Mouse (Mus musculus) heart, embryonic 14.5 days (tissue): ENCODE results near the gene Nphs2. TPM values are rescaled to one million over a fixed set of nuclear protein-coding genes. Genes with fewer than 3 reads are reported as not detected.
"Not testable (repeated sequence)": the region's sequence is repeated elsewhere in the genome, so short reads cannot be mapped to it uniquely, and the experiment has no call there.

Source experiments
- ATAC-seq: fragments of 200-750 bp; cut with Nextera tagmentation; 2 replicates; pipeline ENCODE4 v1.8.0; 2017; ENCODE audit warnings: low read depth, moderate TSS enrichment; ENCODE audit not compliant: insufficient number of reproducible peaks, insufficient read depth, low FRiP score
- H3K27ac ChIP-seq, 2 experiments: fragments of 200-500 bp in 1 of 2; fragments of 300-500 bp in 1 of 2; sonication (generic) in 1 of 2; replicated peaks in 1 of 2; 2 replicates each; pipeline ENCODE4 v1.5.1; 2012 to 2014; ENCODE audit warnings: low read depth in 2 of 2, low read length in 2 of 2, control low read depth in 1 of 2, mild to moderate bottlenecking in 1 of 2, mixed read lengths in 1 of 2; ENCODE audit not compliant: control insufficient read depth in 1 of 2, insufficient read depth in 1 of 2
- H3K27me3 ChIP-seq: fragments of 300-500 bp; sonication (generic); 2 replicates; pipeline ENCODE4 v1.6.1; 2014; ENCODE audit warnings: mild to moderate bottlenecking, low read length, control low read depth; ENCODE audit not compliant: control insufficient read depth, insufficient read depth
- H3K36me3 ChIP-seq: fragments of 300-500 bp; sonication (generic); 2 replicates; pipeline ENCODE4 v1.6.1; 2014; ENCODE audit warnings: mild to moderate bottlenecking, control low read depth, low read length, mixed read lengths; ENCODE audit not compliant: control insufficient read depth, insufficient read depth
- H3K4me1 ChIP-seq, 2 experiments: fragments of 200-500 bp in 1 of 2; fragments of 300-500 bp in 1 of 2; sonication (generic) in 1 of 2; 2 replicates each; pipeline ENCODE4 v1.6.1; 2012 to 2014; ENCODE audit warnings: low read length in 2 of 2, control low read depth in 1 of 2, mixed read lengths in 1 of 2; ENCODE audit not compliant: control insufficient read depth in 2 of 2, insufficient read depth in 2 of 2
- H3K4me2 ChIP-seq: fragments of 300-500 bp; sonication (generic); 2 replicates; pipeline ENCODE4 v1.6.1; 2014; ENCODE audit warnings: mild to moderate bottlenecking, low read length
- H3K4me3 ChIP-seq, 2 experiments: fragments of 200-500 bp in 1 of 2; fragments of 300-500 bp in 1 of 2; sonication (generic) in 1 of 2; 2 replicates each; pipeline ENCODE4 v1.5.1; 2012 to 2014; ENCODE audit warnings: low read length in 2 of 2, mild to moderate bottlenecking in 2 of 2, control low read depth in 1 of 2, low read depth in 1 of 2, moderate library complexity in 1 of 2; ENCODE audit not compliant: control insufficient read depth in 1 of 2, insufficient read depth in 1 of 2
- H3K9ac ChIP-seq: fragments of 300-500 bp; sonication (generic); 2 replicates; pipeline ENCODE4 v1.6.1; 2014; ENCODE audit warnings: mild to moderate bottlenecking, low read length
- H3K9me3 ChIP-seq: fragments of 300-500 bp; sonication (generic); 2 replicates; pipeline ENCODE4 v1.6.1; 2016; ENCODE audit warnings: low read length, control low read depth; ENCODE audit not compliant: control insufficient read depth
- WGBS: fragments of 180-500 bp; shearing (Covaris S2); extraction: QIAGEN DNeasy Blood & Tissue Kit; methylation state at CpG from one replicate; pipeline ENCODE4 v1.1.7; 2014; 5-methylcytosine and 5-hydroxymethylcytosine counted together
- polyA plus RNA-seq: library from polyadenylated mRNA; unstranded; fragments of >200 nt; fragmentation: Nextera tagmentation; extraction: Ambion mirVana; gene quantifications from 2 replicates; pipeline ENCODE4 v1.2.1, GENCODE M21; 2014

Gene Nphs2
- polyA plus RNA-seq: not detected in 2 replicates

DNA sequence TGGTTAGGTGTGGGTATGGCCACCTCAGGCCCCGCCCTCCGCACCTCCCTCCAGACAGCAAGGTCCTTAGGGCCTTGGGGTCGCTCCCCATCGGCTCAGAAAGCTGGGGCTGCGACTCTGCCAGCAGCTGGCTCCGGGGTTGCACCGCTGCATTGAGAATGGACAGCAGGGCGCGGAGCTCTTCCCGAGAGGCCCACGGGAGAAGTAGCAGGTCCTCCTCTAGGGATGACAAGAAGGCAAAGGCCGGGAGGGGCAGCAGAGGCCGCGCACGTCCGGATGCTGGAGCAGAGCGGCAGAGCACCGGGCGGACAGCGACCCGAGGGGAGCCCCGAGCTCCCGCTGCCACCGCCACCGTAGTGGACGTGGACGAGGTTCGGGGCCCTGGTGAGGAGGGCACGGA lies at the start of gene Nphs2:
Nphs2 (plus strand) TSS at position 98 of the 400 bp plus-strand sequence.
- H3K27me3 ChIP-seq: peaks cover 44% of the 10 kb centered on the region
- peak within 1 kb of the TSS; percentile 65 for H3K4me2 ChIP-seq
- peak within 1 kb of the TSS; percentile 23 for H3K9ac ChIP-seq
- H3K9me3 ChIP-seq: no peaks in the 10 kb centered on the region
- no peak within 1 kb of the TSS for H3K27ac ChIP-seq
- no peak for ATAC-seq
- H3K4me3 ChIP-seq: peak within 1 kb of the TSS; percentile 7 to 32; a peak in 3 of 4 replicates
- no peaks in the 10 kb centered on the region for H3K36me3 ChIP-seq
- peaks cover 0 to 4% of the 10 kb centered on the region in 2 experiments; a peak in 2 of 4 replicates for H3K4me1 ChIP-seq
- 6% methylated on average over 29 of the region's 29 CpGs for WGBS

DNA sequence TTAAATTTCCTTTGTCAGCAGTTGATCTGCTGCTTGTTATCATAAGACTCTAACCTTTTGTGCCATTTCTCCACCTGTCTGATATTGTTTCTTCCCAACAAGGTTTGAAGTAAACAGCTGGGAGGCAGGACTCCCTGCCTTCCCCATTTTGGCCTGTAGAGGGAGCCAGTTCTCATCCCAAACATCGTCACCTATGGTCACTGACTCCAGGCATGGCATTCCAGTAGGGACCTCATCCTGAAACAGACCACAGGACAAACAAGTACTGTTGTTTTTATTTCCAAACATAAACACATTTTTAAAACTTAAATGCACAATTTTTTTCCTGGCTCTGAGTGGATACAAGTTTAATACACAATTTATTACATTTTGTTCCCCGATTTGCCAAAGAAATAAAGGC lies 47.2 kb upstream of the Nphs2 start:
- Histone ChIP-seq H3K27ac (no peak overlapping the region), H3K4me2 (no peak overlapping the region), H3K9me3 (no peaks in the 10 kb centered on the region), H3K27me3 (no peaks in the 10 kb centered on the region), H3K4me1 (no peaks in the 10 kb centered on the region), H3K36me3 (no peaks in the 10 kb centered on the region), H3K4me3 (no peak overlapping the region), H3K9ac (no peak overlapping the region)
- ATAC-seq: no peak
- WGBS: 44% methylated on average over 2 of the region's 2 CpGs

DNA sequence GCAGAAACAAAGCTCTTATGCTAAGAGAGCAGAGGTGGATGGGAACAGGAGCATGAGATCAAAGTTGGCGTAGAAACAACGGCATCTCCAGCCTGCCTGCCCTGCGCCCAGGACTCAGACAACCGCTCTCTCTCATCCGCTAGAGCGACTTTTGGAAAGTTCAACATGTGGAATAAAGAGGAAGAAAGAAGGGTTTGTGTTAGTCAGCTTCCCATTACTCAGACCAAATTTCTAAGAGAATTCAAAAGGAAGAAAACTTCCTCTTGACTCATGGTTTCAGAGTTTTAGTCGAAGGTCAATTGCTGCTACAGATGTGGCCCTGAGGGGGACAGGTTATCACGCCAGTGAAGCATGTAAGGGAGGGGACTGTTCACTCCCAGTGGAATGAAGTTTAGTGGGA lies 46.6 kb upstream of the Nphs2 start:
- H3K9ac ChIP-seq: no peak overlapping the region
- no peak overlapping the region for H3K27ac ChIP-seq
- 84% methylated on average over 8 of the region's 8 CpGs for WGBS
- no peak overlapping the region for H3K4me2 ChIP-seq
- H3K36me3 ChIP-seq: no peaks in the 10 kb centered on the region
- H3K9me3 ChIP-seq: no peaks in the 10 kb centered on the region
- no peaks in the 10 kb centered on the region for H3K4me1 ChIP-seq
- ATAC-seq: no peak
- no peaks in the 10 kb centered on the region for H3K27me3 ChIP-seq
- H3K4me3 ChIP-seq: no peak overlapping the region

DNA sequence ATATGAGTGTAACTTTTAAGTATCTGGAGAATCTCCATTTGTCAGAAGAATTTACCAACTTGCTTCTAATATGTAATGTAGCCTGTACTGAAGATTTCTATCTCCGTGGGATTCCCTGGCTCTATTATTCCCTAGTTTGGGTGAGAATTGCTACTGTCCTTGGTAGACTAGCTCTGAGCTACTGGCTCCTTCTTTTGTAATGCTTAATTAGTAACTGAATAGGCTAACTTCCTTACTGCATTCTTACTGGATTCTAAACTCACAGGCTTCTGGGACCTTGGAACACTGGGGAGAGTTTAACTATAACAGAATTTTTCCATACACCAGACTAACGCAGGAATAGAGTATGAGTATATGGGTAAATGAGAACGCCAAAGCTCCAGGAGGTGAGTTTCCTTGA lies 42.0 kb upstream of the Nphs2 start:
- not testable (repeated sequence) for H3K9me3 ChIP-seq, H3K9ac ChIP-seq, H3K27me3 ChIP-seq, H3K4me1 ChIP-seq, H3K4me3 ChIP-seq, H3K4me2 ChIP-seq, ATAC-seq, H3K36me3 ChIP-seq, H3K27ac ChIP-seq
- WGBS: 45% methylated on average over 3 of the region's 3 CpGs

DNA sequence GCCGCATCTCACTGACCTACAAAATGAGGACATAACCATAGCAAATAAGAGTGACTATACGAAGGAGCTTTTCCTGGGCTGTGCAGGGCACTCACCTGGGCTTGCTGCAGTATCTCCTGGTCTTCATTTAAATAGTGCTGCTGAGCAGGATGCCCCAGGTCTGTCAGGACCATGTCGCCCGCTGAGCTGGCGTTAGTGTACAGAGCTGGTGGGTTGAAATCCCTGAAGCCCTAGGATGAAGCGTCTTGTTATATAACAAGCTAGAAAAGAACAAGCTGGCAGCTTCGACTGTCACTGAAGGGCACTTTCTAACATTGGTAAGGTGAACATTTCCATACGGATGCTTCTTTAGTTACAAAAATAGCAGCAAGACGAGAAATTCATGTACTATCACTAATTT lies 40.1 kb upstream of the Nphs2 start:
- no peak for ATAC-seq
- WGBS: 67% methylated on average over 9 of the region's 9 CpGs
- no peaks in the 10 kb centered on the region; a peak in 1 of 4 replicates for H3K4me1 ChIP-seq
- H3K27me3 ChIP-seq: no peaks in the 10 kb centered on the region
- no peaks in the 10 kb centered on the region for H3K36me3 ChIP-seq
- no peaks in the 10 kb centered on the region for H3K9me3 ChIP-seq
- no peak overlapping the region for H3K9ac ChIP-seq
- H3K27ac ChIP-seq: no peak overlapping the region
- H3K4me3 ChIP-seq: no peak overlapping the region
- H3K4me2 ChIP-seq: no peak overlapping the region

DNA sequence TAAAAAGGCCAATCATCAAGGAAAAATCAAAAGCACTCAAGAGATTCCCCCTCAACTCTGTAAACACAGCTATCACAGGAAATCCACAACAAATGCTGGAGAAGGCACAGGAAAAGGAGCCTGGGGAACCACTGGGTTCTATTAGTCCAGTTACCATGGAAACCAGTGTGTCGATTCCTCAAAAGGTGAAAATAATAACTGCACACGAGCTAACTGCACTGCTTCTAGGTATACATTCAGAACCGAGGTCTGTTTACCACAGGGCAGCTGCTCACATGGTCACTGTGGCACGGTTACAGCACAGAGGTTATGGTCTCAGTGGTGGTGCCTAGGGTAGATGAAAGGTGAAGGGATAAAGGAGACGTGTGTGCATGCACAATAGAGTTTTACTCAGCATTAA lies 38.9 kb upstream of the Nphs2 start:
- Histone ChIP-seq H3K4me3 (no peak overlapping the region), H3K4me2 (no peak overlapping the region), H3K27me3 (no peaks in the 10 kb centered on the region), H3K36me3 (no peaks in the 10 kb centered on the region), H3K9me3 (no peaks in the 10 kb centered on the region), H3K27ac (no peak overlapping the region), H3K4me1 (no peaks in the 10 kb centered on the region; a peak in 1 of 4 replicates), H3K9ac (no peak overlapping the region)
- no peak for ATAC-seq
- WGBS: 57% methylated on average over 5 of the region's 5 CpGs

DNA sequence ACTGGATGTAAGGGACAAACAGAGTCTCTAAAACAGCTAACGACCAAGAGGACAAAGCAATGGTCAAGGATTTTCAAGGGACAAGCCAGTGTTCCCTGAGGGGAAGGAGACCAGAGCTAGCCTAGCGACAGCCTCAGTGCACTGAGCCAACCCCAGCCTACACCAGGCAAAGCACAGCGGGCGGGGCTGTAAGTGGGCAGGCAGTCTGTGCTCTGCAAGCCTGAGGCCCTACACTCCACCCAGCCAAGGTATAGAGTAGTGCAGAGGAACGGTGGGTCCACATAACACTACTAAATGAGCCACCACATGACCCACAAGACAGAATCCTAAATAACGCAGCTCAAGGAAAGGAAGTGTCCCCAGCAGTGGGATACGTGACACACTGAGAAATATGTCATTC lies 36.9 kb upstream of the Nphs2 start:
- no peak for ATAC-seq
- WGBS: 57% methylated on average over 7 of the region's 7 CpGs
- no peak overlapping the region for H3K4me3 ChIP-seq

DNA sequence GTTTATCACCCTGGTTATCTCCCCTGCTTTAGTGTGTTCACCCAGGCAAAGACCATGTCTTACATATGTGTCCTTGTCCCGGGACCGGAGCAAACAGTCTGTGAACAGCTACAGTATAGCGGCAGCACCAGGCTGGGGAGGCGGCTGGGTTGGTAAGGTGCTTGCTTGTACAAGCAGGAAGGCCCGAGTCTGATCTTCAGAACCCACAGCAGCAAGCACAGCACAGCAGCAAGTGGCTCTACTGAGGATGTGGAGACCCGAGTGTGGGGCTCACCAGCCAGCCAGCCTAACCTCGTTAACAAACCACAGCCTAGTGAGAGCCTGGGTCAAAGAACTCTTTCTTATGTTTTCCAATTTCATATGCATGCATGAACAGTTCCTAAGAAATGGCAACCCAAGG lies 30.4 kb upstream of the Nphs2 start:
- Histone ChIP-seq H3K9me3 (no peaks in the 10 kb centered on the region), H3K27ac (no peak overlapping the region), H3K4me3 (no peak overlapping the region), H3K36me3 (no peaks in the 10 kb centered on the region), H3K27me3 (no peaks in the 10 kb centered on the region), H3K9ac (no peak overlapping the region), H3K4me1 (peaks cover 2 to 3% of the 10 kb centered on the region in 2 experiments; a peak in 1 of 4 replicates), H3K4me2 (no peak overlapping the region)
- no peak for ATAC-seq
- 81% methylated on average over 7 of the region's 7 CpGs for WGBS

More for the DNA sequence above, 36.9 kb upstream of the Nphs2 start:
- H3K9me3 ChIP-seq: no peaks in the 10 kb centered on the region
- H3K36me3 ChIP-seq: no peaks in the 10 kb centered on the region
- no peak overlapping the region for H3K9ac ChIP-seq
- no peaks in the 10 kb centered on the region; a peak in 1 of 4 replicates for H3K4me1 ChIP-seq
- H3K27me3 ChIP-seq: no peaks in the 10 kb centered on the region
- H3K4me2 ChIP-seq: no peak overlapping the region
- H3K27ac ChIP-seq: no peak overlapping the region
